Mouse (Mus musculus): ENCODE measurements at regions not wholly inside any gene's neighbourhood (a gene's known extent, or its start where the extent isn't known, plus 50 kb on each side); places are given as distances from the start of the nearest gene placed in this dataset.

DNA sequence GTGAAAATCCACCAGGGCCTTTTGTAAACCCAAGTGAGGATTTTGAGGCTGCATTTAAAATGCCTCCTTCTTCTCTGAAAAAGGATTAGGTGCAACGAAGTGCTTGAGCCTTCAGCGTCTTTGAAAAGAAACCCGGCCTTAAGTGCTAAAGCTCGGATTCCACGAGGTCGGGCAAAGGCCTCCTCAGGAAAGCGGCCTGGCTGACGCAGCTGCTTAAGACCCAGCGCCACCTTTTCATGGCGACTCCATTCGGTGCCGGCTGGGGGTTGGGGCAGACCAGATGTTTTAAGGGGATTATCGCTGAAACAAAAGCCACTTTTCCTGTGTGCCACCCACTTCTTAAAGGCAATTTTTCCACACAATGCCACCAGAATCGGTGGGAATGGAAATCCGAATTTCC is 61.6 kb upstream of the 4932438H23Rik start:
- no peak for DNase-seq (ENCODE audit: low read depth, low spot score)

DNA sequence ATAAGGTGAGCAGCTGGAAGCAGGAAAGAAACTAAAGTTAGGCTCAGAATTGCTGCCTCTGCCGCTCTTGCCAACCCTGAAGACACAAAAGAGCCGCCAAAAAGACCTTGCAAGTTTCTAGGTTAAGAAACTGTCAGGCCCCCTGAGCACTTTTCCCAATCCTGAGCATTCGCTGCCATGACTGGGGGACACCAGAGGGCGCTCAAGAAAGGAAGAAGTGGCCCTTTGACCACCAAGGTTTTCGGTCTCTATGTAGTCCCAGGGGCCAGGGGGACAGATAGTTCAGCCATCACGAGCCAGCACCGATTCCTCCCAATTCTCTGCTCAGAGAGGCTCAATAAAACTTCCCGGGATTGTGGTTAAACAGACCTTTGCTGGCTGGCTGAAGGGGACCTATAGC is 64.6 kb upstream of the Olig2 start:
- no peak for DNase-seq (ENCODE audit: low read depth, low spot score)

DNA sequence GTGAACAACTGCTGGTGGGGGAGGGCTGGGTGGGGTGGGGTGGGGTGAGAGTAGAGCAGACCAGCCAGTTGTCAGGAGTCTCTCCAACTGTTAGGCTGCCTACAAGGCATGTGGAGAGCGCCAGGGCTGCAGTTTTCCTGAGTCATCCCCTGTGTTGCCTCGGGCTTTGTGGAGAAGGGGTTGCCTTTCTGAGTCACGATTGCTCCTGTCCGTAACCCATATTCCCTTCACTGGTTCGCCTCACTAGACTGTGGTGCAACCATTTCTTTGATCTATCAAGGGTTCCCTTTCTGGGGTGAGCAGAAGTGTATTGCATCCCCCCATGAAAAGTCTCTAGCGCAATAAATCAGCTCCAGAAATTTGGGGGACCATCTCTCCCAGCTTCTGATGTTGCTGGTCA is 63.6 kb upstream of the Olig2 start:
- DNase-seq (ENCODE audit: low read depth, low spot score), result no peak

DNA sequence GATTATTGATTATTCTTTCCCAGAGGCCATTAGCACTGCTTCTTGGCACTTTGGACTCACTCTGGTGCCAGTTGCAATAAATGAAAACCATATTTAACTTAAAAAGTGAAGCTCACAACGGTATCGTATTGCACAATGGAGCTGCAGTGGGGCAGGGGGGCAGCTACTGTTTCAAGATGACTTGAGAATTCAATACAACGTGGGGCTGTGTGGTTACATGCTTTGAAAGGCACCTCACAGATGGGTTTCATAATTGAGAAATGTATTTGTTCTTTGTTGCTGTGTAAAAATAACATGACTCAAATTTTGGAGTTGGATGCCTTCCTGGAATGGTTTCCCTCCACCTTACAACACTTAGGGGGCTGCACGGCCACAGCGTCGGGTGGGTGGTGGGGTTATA is 62.9 kb upstream of the Olig2 start:
- no peak for DNase-seq (ENCODE audit: low read depth, low spot score)

DNA sequence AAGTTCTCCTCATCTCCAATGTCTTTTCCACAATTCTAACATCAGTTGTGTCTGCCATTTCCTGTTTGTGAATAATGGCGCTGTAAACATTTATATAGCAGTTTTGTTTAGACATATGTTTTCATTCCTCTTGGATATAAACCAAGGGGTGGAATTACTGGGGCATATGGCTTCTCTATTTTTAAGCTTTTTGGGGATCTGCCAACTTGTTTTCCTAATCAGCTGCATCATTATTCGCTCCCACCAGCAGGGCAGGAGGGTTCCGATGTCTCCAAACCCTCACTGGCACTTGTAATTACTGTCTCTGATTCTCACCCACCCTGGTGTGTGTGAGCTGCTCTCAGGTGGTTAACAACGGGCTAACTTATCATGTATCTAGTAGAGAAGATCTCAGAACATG is 59.4 kb upstream of the Olig2 start:
- no peak for DNase-seq (ENCODE audit: low read depth, low spot score)

DNA sequence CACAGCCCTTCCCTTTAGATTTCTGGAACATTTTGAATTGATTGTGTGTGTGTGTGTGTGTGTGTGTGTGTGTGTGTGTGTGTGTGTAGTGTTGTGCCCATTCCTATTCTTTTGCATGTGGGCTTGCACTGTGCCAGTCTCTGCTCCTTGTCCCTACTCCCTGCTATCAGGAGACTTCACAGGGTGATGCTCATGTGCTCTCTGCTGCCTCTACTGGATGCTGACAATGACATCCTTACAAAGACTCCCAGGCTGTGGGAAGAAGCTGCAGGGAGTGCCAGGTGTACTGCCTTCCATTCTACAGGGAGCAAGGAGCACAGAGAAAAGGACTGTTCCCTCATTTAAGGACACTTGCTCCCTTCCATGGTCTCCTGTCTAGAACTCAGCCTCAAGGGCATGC is 58.4 kb upstream of the Olig2 start:
- DNase-seq (ENCODE audit: low read depth, low spot score), result peak; percentile 19

DNA sequence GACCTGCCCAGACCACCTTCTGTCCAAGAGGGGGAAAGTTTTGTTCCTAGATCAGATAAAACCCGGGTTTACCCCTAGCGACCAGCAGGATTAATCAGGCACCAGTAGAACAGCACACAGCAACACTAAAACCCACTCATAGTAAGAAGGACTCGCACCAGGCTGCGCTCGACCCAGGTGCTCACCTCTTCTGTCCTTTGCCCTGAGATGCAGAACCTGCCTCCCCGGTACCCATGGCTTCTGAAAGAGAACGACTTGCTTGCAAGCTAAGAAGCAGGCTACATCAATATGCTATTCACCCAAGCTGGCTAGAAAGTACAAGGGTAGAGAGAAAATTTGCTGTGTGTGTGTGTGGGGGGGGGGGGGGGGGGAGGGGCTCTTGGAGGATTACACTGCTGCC is 56.9 kb upstream of the Olig2 start:
- DNase-seq (ENCODE audit: low read depth, low spot score), result no peak

DNA sequence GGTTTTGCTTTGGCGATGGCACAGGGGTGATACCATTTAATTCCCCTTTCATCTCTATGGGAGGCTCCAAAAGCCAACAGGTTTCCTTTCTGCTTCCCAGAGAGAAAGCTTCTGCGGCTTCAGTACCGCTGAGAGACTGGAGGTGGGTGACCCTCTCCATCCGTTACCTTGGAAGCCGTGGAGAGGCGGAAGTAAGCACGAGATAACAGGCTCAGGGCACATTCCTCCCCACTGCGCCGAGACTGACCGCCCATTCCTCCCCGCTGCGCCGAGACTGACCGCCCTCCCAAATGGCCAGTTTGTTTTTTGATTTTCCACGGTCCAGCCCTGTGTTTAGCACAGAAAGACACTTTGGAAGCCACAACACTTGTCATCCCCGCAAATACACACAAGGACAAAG is 55.4 kb upstream of the Olig2 start:
- DNase-seq (ENCODE audit: low read depth, low spot score), result no peak

DNA sequence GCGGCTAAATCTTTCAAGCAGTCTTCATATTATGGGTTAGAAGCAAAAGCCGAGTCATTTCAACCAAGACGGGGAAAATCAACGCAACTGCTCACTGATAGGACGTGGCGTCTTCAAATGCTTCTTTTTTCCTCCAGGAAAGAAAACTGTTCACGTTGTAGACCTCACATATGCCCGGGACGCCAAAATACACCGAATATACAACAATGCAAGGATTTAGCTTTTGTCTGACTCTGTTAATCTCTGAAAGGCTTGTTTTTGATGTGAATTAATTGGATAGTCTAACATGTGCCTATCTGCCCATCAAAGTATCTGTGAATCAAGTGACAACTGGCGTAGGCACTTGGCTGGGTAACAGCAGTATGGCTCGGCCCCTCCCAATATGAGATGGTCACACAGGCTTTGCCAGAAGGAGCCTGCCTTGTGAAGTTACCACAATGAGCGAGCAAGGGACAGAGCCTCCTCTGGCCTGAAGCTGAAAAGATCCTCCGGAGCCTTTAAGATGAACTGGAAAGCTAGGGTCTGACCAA is 53.3 kb upstream of the Olig2 start:
- DNase-seq (ENCODE audit: low read depth, low spot score), result no peak

DNA sequence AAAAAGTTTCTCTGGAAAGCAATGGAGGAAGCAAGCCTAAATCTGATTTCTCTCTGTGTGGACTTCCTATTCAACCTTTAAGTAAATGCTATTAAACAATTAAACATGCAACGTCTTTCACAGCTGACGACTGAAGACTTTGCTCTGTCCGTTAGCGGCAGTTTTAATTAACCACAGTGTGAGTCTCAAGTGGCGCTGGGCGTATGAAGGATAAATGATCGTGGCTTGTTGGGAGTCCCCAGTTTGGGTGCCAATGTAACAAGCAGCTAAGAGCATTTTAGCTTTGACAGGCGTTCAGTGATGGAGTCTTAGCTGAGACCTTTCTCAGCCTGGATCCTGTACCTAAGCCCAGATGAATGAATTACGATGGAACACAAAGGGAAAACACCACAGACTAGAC is 52.7 kb upstream of the Olig2 start:
- DNase-seq (ENCODE audit: low read depth, low spot score), result no peak

DNA sequence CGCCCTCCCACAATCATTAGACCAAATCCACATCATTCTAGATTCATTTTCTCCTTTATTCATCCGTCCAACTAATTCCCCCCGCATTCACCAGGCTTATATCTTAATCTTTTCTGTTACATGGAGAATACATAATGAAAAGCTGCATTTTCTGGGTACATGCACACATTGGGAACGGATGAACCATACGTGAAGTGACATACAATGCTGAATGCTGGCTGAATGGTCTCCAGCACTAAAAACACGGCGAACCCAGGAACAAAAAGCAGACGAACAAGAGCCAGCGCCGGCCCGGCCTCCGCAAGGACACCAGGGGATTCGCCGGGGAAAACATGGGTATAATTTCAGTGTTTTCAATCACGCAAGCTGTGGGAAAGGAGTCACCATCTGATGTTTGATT is 52.0 kb upstream of the Olig2 start:
- DNase-seq (ENCODE audit: low read depth, low spot score), result no peak

DNA sequence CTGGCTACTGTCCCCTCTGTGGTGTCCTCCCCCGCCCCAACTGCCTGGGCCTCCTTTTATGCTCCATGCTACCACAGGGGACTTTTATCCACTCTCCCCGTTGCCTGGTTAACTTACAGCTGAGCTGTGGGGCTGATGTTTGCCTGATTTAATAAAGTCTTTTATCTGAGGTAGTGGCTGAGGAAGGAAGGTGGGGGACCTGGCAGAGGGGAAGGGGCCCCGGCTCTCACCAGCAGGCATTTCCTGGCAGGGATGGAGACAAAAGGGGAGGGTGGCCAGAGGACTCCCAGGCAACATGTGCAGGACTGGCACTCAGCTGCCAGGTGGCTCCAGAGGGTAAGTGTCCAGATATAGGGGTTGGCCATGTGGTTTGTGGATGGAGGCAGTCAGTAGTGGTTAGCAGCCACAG is 51.4 kb upstream of the Olig2 start:
- DNase-seq (ENCODE audit: low read depth, low spot score), result no peak

DNA sequence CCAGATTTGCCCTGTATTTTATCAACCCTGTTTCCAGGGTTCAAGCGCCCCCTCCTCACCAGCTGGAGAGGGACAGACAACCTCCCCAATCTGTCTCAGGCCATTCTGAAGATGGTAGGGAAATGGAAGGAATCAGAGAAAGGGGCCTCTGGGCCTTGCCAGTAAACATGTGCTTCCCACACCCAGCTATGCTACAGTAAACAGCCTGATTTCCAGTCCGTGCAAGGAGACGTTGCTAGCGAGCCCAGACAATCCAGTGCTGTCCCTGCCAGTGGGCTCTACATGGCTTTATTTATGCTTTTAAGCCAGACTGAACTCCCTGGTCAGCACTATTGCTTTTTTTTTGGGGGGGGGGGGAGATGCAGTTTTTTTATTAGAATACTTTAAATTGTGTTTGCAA is 50.9 kb upstream of the Olig2 start:
- no peak for DNase-seq (ENCODE audit: low read depth, low spot score)

Data from telencephalon, adult 2 months (tissue).